Mouse (Mus musculus): Measurements from ENCODE around the gene Pank4.

- no peak for TF ChIP-seq CTCF (IDR thresholded peaks at IDR 0.05; ENCODE audit: low read depth, low read length)
- TF ChIP-seq POLR2A (IDR thresholded peaks at IDR 0.05; ENCODE audit: borderline replicate concordance, low read depth, low read length): no peak
These were observed 10.3 kb downstream of the Pank4 start for GRCm38 (mm10) chr4:154974163-154974611.
